Mouse (Mus musculus): ENCODE measurements around the gene Glra4. TPM values are rescaled to one million over a fixed set of nuclear protein-coding genes. Genes with fewer than 3 reads are reported as not detected.
"Not testable (repeated sequence)": the region's sequence is repeated elsewhere in the genome, so short reads cannot be mapped to it uniquely, and the experiment has no call there.

The Glra4 gene
- polyA plus RNA-seq, 1 experiment from 2014 or later = 0.04 TPM

- no peak for DNase-seq (ENCODE audit: low read depth, low spot score)
- TF ChIP-seq CTCF (IDR thresholded peaks at IDR 0.05) = no peak
- ChIA-PET CTCF (interaction anchor here (0.8 kb wide), 1 partner anchor 33 kb away, joined by 3 read pairs; no protein-coding TSS in a partner anchor), POLR2A (no interaction called here)
- peaks cover 17% of the 10 kb centered on the region for H3K27me3 ChIP-seq
- in situ Hi-C loops (cut with MboI; ENCODE audit: low pct_unique_long_range_greater_than_20kb) = no loop called here
- ATAC-seq = no peak
Measured at GRCm38 (mm10) chrX:136740087-136740790, 39.7 kb downstream of the Glra4 start.

GRCm38 (mm10) chrX:136732016-136732415 lies 47.9 kb downstream of the Glra4 start:
- in situ Hi-C loops (cut with MboI; ENCODE audit: low pct_unique_long_range_greater_than_20kb) = no loop called here
- POLR2A ChIA-PET = no interaction called here
- DNase-seq (ENCODE audit: low read depth, low spot score) = no peak

GRCm38 (mm10) chrX:136714742-136715474 lies 65.0 kb downstream of the Glra4 start:
- ATAC-seq (peak; percentile 82), DNase-seq (ENCODE audit: low read depth, low spot score) (peak; percentile 25)
- H3K27me3 ChIP-seq = peaks cover 26% of the 10 kb centered on the region
- CTCF ChIA-PET = not testable (repeated sequence)
- in situ Hi-C loops (cut with MboI; ENCODE audit: low pct_unique_long_range_greater_than_20kb) = loop anchor here (5.0 kb wide), 1 partner anchor 53 kb away; no protein-coding TSS in a partner anchor
- POLR2A ChIA-PET = interaction anchor here (1.1 kb wide), 1 partner anchor 15 kb away, joined by 3 read pairs; no protein-coding TSS in a partner anchor

More at GRCm38 (mm10) chrX:136732016-136732415, 47.9 kb downstream of the Glra4 start:
- peaks cover 9% of the 10 kb centered on the region for H3K27me3 ChIP-seq
- no peak for TF ChIP-seq CTCF (IDR thresholded peaks at IDR 0.05)
- no peak for ATAC-seq
- CTCF ChIA-PET = interaction anchor here (1.3 kb wide), 2 partner anchors 16 to 18 kb away, joined by 3 read pairs; no protein-coding TSS in a partner anchor

DNA sequence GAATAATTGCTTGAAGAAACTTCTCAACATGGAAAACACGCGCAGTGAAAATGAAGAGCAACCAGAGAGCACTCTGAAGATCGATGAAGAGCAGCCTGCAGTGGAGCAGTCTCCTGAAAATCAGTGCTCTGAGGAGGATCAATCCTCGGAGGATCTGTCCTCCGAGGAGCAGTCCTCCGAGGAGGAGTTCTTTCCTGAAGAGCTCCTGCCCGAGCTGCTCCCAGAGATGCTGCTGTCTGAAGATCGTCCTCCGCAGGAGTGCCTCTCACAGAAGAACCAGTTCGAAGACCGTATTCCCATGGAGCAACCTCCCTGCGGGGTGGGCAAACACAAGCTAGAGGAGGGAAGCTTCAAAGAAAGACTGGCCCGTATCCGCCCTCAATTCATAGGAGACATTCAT lies 71.2 kb downstream of the Glra4 start:
- in situ Hi-C loops (cut with MboI; ENCODE audit: low pct_unique_long_range_greater_than_20kb) = no loop called here
- POLR2A ChIA-PET = no interaction called here
- TF ChIP-seq CTCF (IDR thresholded peaks at IDR 0.05) = no peak
- H3K27me3 ChIP-seq = peaks cover 37% of the 10 kb centered on the region
- CTCF ChIA-PET = no interaction called here
- no peak for DNase-seq (ENCODE audit: low read depth, low spot score)
- ATAC-seq = no peak

- DNase-seq (ENCODE audit: low read depth, low spot score) (no peak), ATAC-seq (no peak)
- H3K27me3 ChIP-seq = peaks cover 37% of the 10 kb centered on the region
- ChIA-PET POLR2A (no interaction called here), CTCF (no interaction called here)
- no peak for TF ChIP-seq CTCF (IDR thresholded peaks at IDR 0.05)
- in situ Hi-C loops (cut with MboI; ENCODE audit: low pct_unique_long_range_greater_than_20kb) = no loop called here
Measured at GRCm38 (mm10) chrX:136708168-136708681, 71.7 kb downstream of the Glra4 start.

Other genes starting within 250 kb of the Glra4 start
- not detected for gene Kir3dl2, start 236.1 kb downstream of the Glra4 start, polyA plus RNA-seq (2021)
- gene Tceal3, start 189.3 kb downstream of the Glra4 start, polyA plus RNA-seq (2021) = not detected
- gene Tceal1, start 72.2 kb downstream of the Glra4 start, polyA plus RNA-seq (2021) = not detected
- gene Morf4l2, start 36.5 kb downstream of the Glra4 start, polyA plus RNA-seq (2021) = 274 TPM
- 4.3 TPM for gene Plp1, start 42.5 kb upstream of the Glra4 start, polyA plus RNA-seq (2021)
- gene Rab9b, start 88.6 kb upstream of the Glra4 start, polyA plus RNA-seq (2021) = 0.08 TPM
- gene H2bfm, start 147.2 kb upstream of the Glra4 start, polyA plus RNA-seq (2021) = not detected
- 1.7 TPM for gene Tmsb15b2, start 195.4 kb upstream of the Glra4 start, polyA plus RNA-seq (2021)
- 0.30 TPM for gene Tmsb15l, start 196.7 kb upstream of the Glra4 start, polyA plus RNA-seq (2021)
- not detected for gene Tmsb15b1, start 196.7 kb upstream of the Glra4 start, polyA plus RNA-seq (2021)
- 0.04 TPM for gene Zcchc18, start 213.0 kb upstream of the Glra4 start, polyA plus RNA-seq (2021)